Mouse (Mus musculus) midbrain, embryonic 11.5 days (tissue): ENCODE data around the gene Hgd. TPM values are rescaled to one million over a fixed set of nuclear protein-coding genes. Genes with fewer than 3 reads are reported as not detected.

Source experiments
- ATAC-seq: fragments of 200-750 bp; cut with Nextera tagmentation; 2 replicates; pipeline ENCODE4 v1.8.0; 2017; ENCODE audit warnings: moderate TSS enrichment, moderate library complexity; ENCODE audit not compliant: low FRiP score
- DNase-seq: peaks from one replicate; pipeline ENCODE4 v3.0.0; 2015; ENCODE audit warnings: low spot score; ENCODE audit errors: missing footprints
- H3K27ac ChIP-seq: fragments of 300-500 bp; sonication (generic); 2 replicates; pipeline ENCODE4 v1.5.1; 2014; ENCODE audit warnings: low read depth, low read length
- H3K27me3 ChIP-seq: fragments of 300-500 bp; sonication (generic); 2 replicates; pipeline ENCODE4 v1.6.1; 2014; ENCODE audit warnings: mild to moderate bottlenecking, low read length, moderate library complexity, mixed read lengths; ENCODE audit not compliant: control insufficient read depth, insufficient read depth
- H3K36me3 ChIP-seq: fragments of 300-500 bp; sonication (generic); 2 replicates; pipeline ENCODE4 v1.6.1; 2014; ENCODE audit warnings: mild to moderate bottlenecking, low read length, moderate library complexity, mixed read lengths; ENCODE audit not compliant: control insufficient read depth, insufficient read depth
- H3K4me1 ChIP-seq: fragments of 300-500 bp; sonication (generic); 2 replicates; pipeline ENCODE4 v1.6.1; 2014; ENCODE audit warnings: low read length; ENCODE audit not compliant: control insufficient read depth, insufficient read depth
- H3K4me2 ChIP-seq: fragments of 300-500 bp; sonication (generic); 2 replicates; pipeline ENCODE4 v1.6.1; 2014; ENCODE audit warnings: mild to moderate bottlenecking, moderate library complexity
- H3K4me3 ChIP-seq: fragments of 300-500 bp; sonication (generic); 2 replicates; pipeline ENCODE4 v1.5.1; 2014; ENCODE audit warnings: low read depth, low read length
- H3K9ac ChIP-seq: fragments of 300-500 bp; sonication (generic); 2 replicates; pipeline ENCODE4 v1.6.1; 2014; ENCODE audit warnings: low read length
- H3K9me3 ChIP-seq: fragments of 300-500 bp; sonication (generic); 2 replicates; pipeline ENCODE4 v1.6.1; 2016; ENCODE audit warnings: low read length; ENCODE audit not compliant: control insufficient read depth
- WGBS: fragments of 180-500 bp; shearing (Covaris S2); extraction: QIAGEN DNeasy Blood & Tissue Kit; methylation state at CpG from one replicate; pipeline ENCODE4 v1.1.7; 2014; 5-methylcytosine and 5-hydroxymethylcytosine counted together
- polyA plus RNA-seq: library from polyadenylated mRNA; unstranded; fragments of >200 nt; fragmentation: Nextera tagmentation; extraction: Ambion mirVana; gene quantifications from 2 replicates; pipeline ENCODE4 v1.2.1, GENCODE M21; 2014

Hgd gene
- polyA plus RNA-seq, 1 experiment from 2014 or later, result 0.29 TPM

GRCm38 (mm10) chr16:37550266-37550665, 29.7 kb upstream of the Hgd start:
- Histone ChIP-seq H3K9me3 (no peaks in the 10 kb centered on the region), H3K27me3 (no peaks in the 10 kb centered on the region), H3K4me2 (no peak overlapping the region), H3K36me3 (no peaks in the 10 kb centered on the region), H3K4me3 (no peak overlapping the region), H3K27ac (no peak overlapping the region), H3K4me1 (no peaks in the 10 kb centered on the region), H3K9ac (no peak overlapping the region)
- DNase-seq (no peak), ATAC-seq (no peak)
- WGBS, result 73% methylated on average over 3 of the region's 3 CpGs

DNA sequence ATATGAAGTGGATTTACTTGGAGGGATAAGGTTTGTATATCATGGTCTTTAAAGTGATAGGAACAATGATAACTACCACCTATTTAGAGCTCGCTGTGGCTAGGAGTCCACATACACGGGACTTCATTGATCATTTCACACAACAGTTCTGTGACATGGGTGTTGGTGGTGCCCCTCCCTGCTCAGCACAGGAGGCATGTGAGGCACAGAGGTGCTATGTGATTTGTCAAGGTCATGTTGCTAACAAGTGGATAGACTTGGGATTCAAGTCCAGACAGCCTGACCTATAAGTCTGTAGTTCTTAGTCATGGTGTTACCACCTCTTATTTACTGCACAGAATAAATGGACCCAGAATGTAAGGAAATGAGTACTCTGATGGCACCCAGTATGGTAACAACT, 29.0 kb upstream of the Hgd start:
- 94% methylated on average over 2 of the region's 2 CpGs for WGBS
- Histone ChIP-seq H3K36me3 (no peaks in the 10 kb centered on the region), H3K4me1 (no peaks in the 10 kb centered on the region), H3K27ac (no peak overlapping the region), H3K27me3 (no peaks in the 10 kb centered on the region), H3K4me3 (no peak overlapping the region), H3K9me3 (no peaks in the 10 kb centered on the region), H3K9ac (no peak overlapping the region), H3K4me2 (no peak overlapping the region)
- DNase-seq (no peak), ATAC-seq (no peak)

- DNase-seq (no peak), ATAC-seq (no peak)
- Histone ChIP-seq H3K27me3 (no peaks in the 10 kb centered on the region), H3K4me1 (no peaks in the 10 kb centered on the region), H3K9ac (no peak overlapping the region), H3K9me3 (no peaks in the 10 kb centered on the region), H3K4me2 (no peak overlapping the region), H3K36me3 (peaks cover 2% of the 10 kb centered on the region; the same call in 1 of the 2 replicates), H3K4me3 (no peak overlapping the region), H3K27ac (no peak overlapping the region)
- WGBS, result 89% methylated on average over 3 of the region's 3 CpGs
Observed at GRCm38 (mm10) chr16:37552824-37553223, 27.1 kb upstream of the Hgd start.

DNA sequence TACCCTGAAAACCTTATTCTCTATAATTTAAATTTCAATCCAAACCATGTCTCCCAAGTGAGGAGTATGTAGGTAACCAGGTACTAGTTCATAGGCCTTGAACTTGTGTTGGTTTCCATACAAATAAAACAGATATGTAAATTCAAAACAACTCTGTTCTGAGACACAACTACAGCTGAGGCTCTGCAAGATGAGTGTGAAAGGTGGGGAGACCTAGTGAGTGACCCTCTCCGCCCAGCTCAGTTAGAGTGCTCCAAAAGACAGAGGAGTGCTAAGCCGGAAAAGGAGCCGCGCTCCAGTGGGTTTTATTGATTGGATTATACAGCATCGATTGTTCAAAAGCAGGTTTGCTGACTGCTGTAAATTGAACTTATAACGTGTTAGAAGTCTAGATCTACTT, 17.5 kb upstream of the Hgd start:
- H3K4me3 ChIP-seq, result no peak overlapping the region
- ATAC-seq (no peak), DNase-seq (no peak)
- H3K9ac ChIP-seq, result no peak overlapping the region
- WGBS, result 35% methylated on average over 6 of the region's 6 CpGs
- no peaks in the 10 kb centered on the region for H3K9me3 ChIP-seq
- no peak overlapping the region for H3K27ac ChIP-seq
- H3K4me2 ChIP-seq, result no peak overlapping the region
- H3K36me3 ChIP-seq, result peaks cover 6% of the 10 kb centered on the region
- H3K27me3 ChIP-seq, result no peaks in the 10 kb centered on the region
- H3K4me1 ChIP-seq, result peaks cover 6% of the 10 kb centered on the region

GRCm38 (mm10) chr16:37562961-37563360, 17.0 kb upstream of the Hgd start:
- no peak overlapping the region for H3K9ac ChIP-seq
- H3K4me2 ChIP-seq, result no peak overlapping the region
- peaks cover 3% of the 10 kb centered on the region; the same call in 1 of the 2 replicates for H3K36me3 ChIP-seq
- H3K4me1 ChIP-seq, result peaks cover 6% of the 10 kb centered on the region
- no peak overlapping the region for H3K4me3 ChIP-seq
- H3K9me3 ChIP-seq, result no peaks in the 10 kb centered on the region
- 78% methylated on average over 5 of the region's 5 CpGs for WGBS
- DNase-seq (no peak), ATAC-seq (no peak)
- H3K27me3 ChIP-seq, result no peaks in the 10 kb centered on the region
- no peak overlapping the region for H3K27ac ChIP-seq

DNA sequence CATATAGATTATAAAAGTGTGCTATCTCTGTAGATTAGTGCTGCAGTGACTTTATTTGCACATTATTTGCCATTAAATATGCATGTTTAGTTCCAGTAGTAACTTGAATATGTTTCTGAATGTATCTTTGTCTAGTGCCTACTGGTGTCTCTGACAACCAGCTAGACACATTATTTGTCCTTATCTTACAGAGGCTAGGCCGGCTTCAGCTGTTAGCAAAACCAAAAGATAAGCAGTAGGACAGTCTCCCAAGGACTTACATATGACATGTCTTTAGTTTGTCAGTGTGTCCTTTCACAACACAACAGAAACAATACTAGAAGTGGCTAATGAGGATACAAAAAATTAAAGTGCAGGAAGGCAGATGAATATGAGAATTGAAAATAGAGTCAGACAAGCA, 14.8 kb upstream of the Hgd start:
- H3K27ac ChIP-seq, result no peak overlapping the region
- H3K9me3 ChIP-seq, result no peaks in the 10 kb centered on the region
- H3K36me3 ChIP-seq, result no peaks in the 10 kb centered on the region; the same call in 1 of the 2 replicates
- no peaks in the 10 kb centered on the region for H3K27me3 ChIP-seq
- 85% methylated on average over 1 of the region's 1 CpGs for WGBS
- DNase-seq (no peak), ATAC-seq (no peak)
- H3K9ac ChIP-seq, result no peak overlapping the region
- no peak overlapping the region for H3K4me3 ChIP-seq
- H3K4me2 ChIP-seq, result no peak overlapping the region
- H3K4me1 ChIP-seq, result peaks cover 6% of the 10 kb centered on the region

GRCm38 (mm10) chr16:37566107-37566506, 13.8 kb upstream of the Hgd start:
- H3K9me3 ChIP-seq, result no peaks in the 10 kb centered on the region
- H3K27ac ChIP-seq, result no peak overlapping the region
- H3K4me1 ChIP-seq, result peaks cover 6% of the 10 kb centered on the region
- WGBS, result 64% methylated on average over 6 of the region's 6 CpGs
- H3K36me3 ChIP-seq, result no peaks in the 10 kb centered on the region; the same call in 1 of the 2 replicates
- H3K9ac ChIP-seq, result no peak overlapping the region
- no peak for DNase-seq
- no peaks in the 10 kb centered on the region for H3K27me3 ChIP-seq
- no peak overlapping the region for H3K4me3 ChIP-seq
- no peak for ATAC-seq
- no peak overlapping the region for H3K4me2 ChIP-seq

DNA sequence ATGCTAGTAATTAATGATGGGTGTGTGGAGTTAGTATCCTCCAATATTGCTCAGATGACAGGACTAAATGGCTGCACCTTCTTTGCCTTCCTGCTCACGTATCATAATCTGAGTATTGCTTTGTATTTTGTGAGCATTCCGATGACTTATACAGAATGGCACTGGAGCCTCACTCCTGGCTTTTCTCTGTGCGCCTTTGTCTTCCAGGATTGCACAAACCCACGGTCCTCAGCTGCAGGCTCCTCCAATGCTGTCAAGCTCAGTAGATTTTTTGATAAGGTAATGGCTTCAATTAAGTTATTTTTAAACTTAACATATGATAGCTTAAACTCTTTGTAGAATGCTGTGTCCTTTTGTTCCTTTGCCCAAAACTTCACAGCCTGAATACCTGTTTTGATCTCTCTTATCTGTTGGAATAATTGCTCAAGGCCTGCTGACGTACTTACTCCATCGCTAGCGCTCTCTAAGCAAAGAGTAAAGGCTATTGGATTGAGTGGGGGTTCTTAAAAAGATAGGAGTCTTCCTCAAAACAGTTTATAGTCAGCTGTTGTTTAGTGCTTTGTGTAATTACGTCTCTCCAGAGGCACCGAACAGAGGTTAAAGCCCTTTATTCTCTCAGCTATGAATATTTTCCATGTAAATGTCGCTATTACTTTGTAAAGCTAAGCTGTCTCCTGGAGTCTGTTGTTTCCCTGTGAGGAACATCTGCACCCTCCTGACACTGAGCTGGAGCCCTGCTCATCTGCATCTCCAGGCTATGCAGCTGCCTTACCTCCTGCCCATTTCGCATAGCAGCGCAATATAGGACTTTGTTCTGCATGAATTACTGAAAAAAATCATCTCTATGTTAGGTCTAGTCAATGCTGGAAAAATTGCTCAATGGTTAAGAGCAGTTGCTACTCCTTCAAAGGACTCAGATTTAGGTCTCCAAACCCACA, 12.6 kb upstream of the Hgd start:
- H3K9me3 ChIP-seq, result no peaks in the 10 kb centered on the region
- H3K36me3 ChIP-seq, result no peaks in the 10 kb centered on the region; the same call in 1 of the 2 replicates
- no peak for DNase-seq
- ATAC-seq, result no peak
- H3K9ac ChIP-seq, result no peak overlapping the region
- no peaks in the 10 kb centered on the region for H3K27me3 ChIP-seq
- 82% methylated on average over 12 of the region's 12 CpGs for WGBS
- H3K4me1 ChIP-seq, result peaks cover 4% of the 10 kb centered on the region
- no peak overlapping the region for H3K27ac ChIP-seq
- H3K4me3 ChIP-seq, result no peak overlapping the region
- H3K4me2 ChIP-seq, result no peak overlapping the region

DNA sequence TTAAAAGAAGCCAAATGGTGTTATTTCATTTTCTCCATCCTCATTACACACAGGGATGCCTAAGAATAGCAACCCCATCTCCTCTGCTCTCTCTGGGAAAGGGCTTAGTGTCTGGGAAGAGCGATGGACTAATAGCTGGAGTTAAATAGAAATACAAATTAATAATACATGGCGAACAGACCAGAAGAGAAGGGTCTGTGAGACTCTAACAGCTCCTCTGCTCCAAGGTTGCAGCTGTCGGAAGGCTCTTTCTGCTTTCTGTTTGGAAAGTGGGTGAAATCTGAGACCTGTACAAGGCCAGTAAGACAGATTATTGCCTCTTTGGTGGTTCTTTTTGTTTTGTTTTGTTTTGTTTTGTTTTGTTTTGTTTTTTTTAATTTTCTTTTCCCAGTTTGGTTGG, 8.4 kb upstream of the Hgd start:
- H3K9ac ChIP-seq, result no peak overlapping the region
- no peak overlapping the region for H3K27ac ChIP-seq
- no peak overlapping the region for H3K4me3 ChIP-seq
- peak; percentile 79 for DNase-seq
- no peaks in the 10 kb centered on the region for H3K27me3 ChIP-seq
- H3K4me2 ChIP-seq, result no peak overlapping the region
- peaks cover 2% of the 10 kb centered on the region; the same call in 1 of the 2 replicates for H3K9me3 ChIP-seq
- 77% methylated on average over 3 of the region's 3 CpGs for WGBS
- no peaks in the 10 kb centered on the region; the same call in 1 of the 2 replicates for H3K4me1 ChIP-seq
- no peak for ATAC-seq
- no peaks in the 10 kb centered on the region; the same call in 1 of the 2 replicates for H3K36me3 ChIP-seq
